Mouse (Mus musculus): Measurements from ENCODE around the gene Fam221a. TPM values are rescaled to one million over a fixed set of nuclear protein-coding genes. Genes with fewer than 3 reads are reported as not detected.

Gene Fam221a
- polyA plus RNA-seq, 1 experiment = 3.6 TPM

GRCm38 (mm10) chr6:49415971-49416370 is 48.4 kb downstream of the Fam221a start:
- 84% methylated on average over 1 of the region's 1 CpGs for WGBS
- no peak overlapping the region for H3K27ac ChIP-seq (ENCODE audit: insufficient read depth, low read depth, low read length)
- 0 out of 2 replicates have a peak, but pooled peaks cover 2% of the 10 kb centered on the region for H3K4me1 ChIP-seq (ENCODE audit: control insufficient read depth, insufficient read depth, insufficient read length, low read length)
- H3K4me3 ChIP-seq (ENCODE audit: low read depth, low read length) = no peak overlapping the region
- no peaks in the 10 kb centered on the region; the same call in 1 of the 2 replicates for H3K27me3 ChIP-seq (ENCODE audit: control insufficient read depth, insufficient read depth, low read length)
- no peaks in the 10 kb centered on the region for H3K36me3 ChIP-seq (ENCODE audit: control insufficient read depth, insufficient read depth, low read length)
- TF ChIP-seq POLR2A (IDR thresholded peaks at IDR 0.05; ENCODE audit: low read depth, low read length) (no peak), CTCF (IDR thresholded peaks at IDR 0.05; ENCODE audit: extremely low read depth, insufficient read length, insufficient replicate concordance, low read depth, low read length) (no peak)

- WGBS = 26% methylated on average over 1 of the region's 1 CpGs
- Histone ChIP-seq H3K27me3 (ENCODE audit: control insufficient read depth, insufficient read depth, low read length) (no peaks in the 10 kb centered on the region), H3K27ac (ENCODE audit: insufficient read depth, low read depth, low read length) (no peak overlapping the region)
Measured at GRCm38 (mm10) chr6:49437306-49437705, 69.8 kb downstream of the Fam221a start.

More at GRCm38 (mm10) chr6:49437306-49437705, 69.8 kb downstream of the Fam221a start:
- Histone ChIP-seq H3K4me1 (ENCODE audit: control insufficient read depth, insufficient read depth, insufficient read length, low read length) (no peaks in the 10 kb centered on the region), H3K4me3 (ENCODE audit: low read depth, low read length) (no peak overlapping the region), H3K36me3 (ENCODE audit: control insufficient read depth, insufficient read depth, low read length) (no peaks in the 10 kb centered on the region)
- TF ChIP-seq CTCF (IDR thresholded peaks at IDR 0.05; ENCODE audit: extremely low read depth, insufficient read length, insufficient replicate concordance, low read depth, low read length) (no peak), POLR2A (IDR thresholded peaks at IDR 0.05; ENCODE audit: low read depth, low read length) (no peak)

Other genes with a start within 250 kb of the Fam221a start
- gene Igf2bp3, start 152.8 kb upstream of the Fam221a start, polyA plus RNA-seq (2012; rRNA removed) = 0.06 and 0.09 TPM in 2 replicates
- 9.6 and 15.8 TPM in 2 replicates for gene Tra2a, start 103.7 kb upstream of the Fam221a start, polyA plus RNA-seq (2012; rRNA removed)
- gene Ccdc126, start 48.5 kb upstream of the Fam221a start, polyA plus RNA-seq (2012; rRNA removed) = 0.68 and 0.77 TPM in 2 replicates
- not detected in 2 replicates for gene Stk31, start 27.9 kb downstream of the Fam221a start, polyA plus RNA-seq (2012; rRNA removed)